Mouse (Mus musculus): ENCODE data around the gene Gm5797. TPM values are rescaled to one million over a fixed set of nuclear protein-coding genes. Genes with fewer than 3 reads are reported as not detected.
"Not testable (repeated sequence)": the region's sequence is repeated elsewhere in the genome, so short reads cannot be mapped to it uniquely, and the experiment has no call there.

Gm5797 gene
- not detected in 2 replicates for polyA plus RNA-seq (2016; fragmentation: Nextera tagmentation; extraction: Ambion mirVana)

GRCm38 (mm10) chr14:7332295-7332694, at the start of gene Gm5797:
Gm5797 (minus strand) TSS chr14:7332395.
- WGBS, result no CpG with 5 or more reads among the region's 1 CpGs

DNA sequence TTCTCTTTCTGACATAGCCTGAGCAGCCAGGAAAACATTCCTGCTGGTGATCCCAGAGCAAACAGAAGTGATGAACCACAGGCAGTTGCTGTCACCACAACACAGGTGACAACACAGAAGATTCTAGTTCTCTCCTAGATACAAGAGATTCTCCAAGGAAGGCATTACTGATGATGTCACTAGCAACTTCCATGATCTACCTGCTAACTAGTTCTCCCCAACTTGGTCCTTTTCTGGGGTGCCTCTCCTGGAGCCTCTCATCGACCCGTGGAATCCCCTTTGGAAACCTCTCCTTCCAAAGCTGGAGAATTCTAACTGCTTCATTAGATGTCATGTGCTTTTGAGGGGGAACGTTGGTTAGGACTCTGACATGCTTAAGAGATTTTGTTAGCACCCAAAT, 32.8 kb upstream of the Gm5797 start, which contains the start of gene Gm8374:
Gene Gm8374, minus strand, starts transcription at position 101 of the 400 bp plus-strand sequence.
- not testable (repeated sequence) for DNase-seq (ENCODE audit: extremely low spot score, low spot score); H3K36me3 ChIP-seq (replicated peaks); H3K4me3 ChIP-seq; H3K9me3 ChIP-seq; H3K4me1 ChIP-seq; H3K27me3 ChIP-seq (ENCODE audit: poor library complexity, severe bottlenecking); H3K27ac ChIP-seq
- 84% methylated on average over 3 of the region's 3 CpGs for WGBS

More at GRCm38 (mm10) chr14:7332295-7332694, at the start of gene Gm5797:
- H3K27ac ChIP-seq; DNase-seq (ENCODE audit: extremely low spot score, low spot score); H3K4me1 ChIP-seq; H3K27me3 ChIP-seq (ENCODE audit: poor library complexity, severe bottlenecking); H3K36me3 ChIP-seq (replicated peaks); H3K9me3 ChIP-seq; H3K4me3 ChIP-seq: not testable (repeated sequence)

GRCm38 (mm10) chr14:7315093-7315492, 17.1 kb downstream of the Gm5797 start:
- not testable (repeated sequence) for H3K27me3 ChIP-seq (ENCODE audit: poor library complexity, severe bottlenecking); H3K9me3 ChIP-seq; H3K36me3 ChIP-seq (replicated peaks); H3K4me1 ChIP-seq
- WGBS, result 1% methylated on average over 18 of the region's 19 CpGs
- peak overlapping the region; percentile 60 for H3K4me3 ChIP-seq
- DNase-seq (ENCODE audit: extremely low spot score, low spot score), result peak; percentile 63
- peak overlapping the region; percentile 86 for H3K27ac ChIP-seq

DNA sequence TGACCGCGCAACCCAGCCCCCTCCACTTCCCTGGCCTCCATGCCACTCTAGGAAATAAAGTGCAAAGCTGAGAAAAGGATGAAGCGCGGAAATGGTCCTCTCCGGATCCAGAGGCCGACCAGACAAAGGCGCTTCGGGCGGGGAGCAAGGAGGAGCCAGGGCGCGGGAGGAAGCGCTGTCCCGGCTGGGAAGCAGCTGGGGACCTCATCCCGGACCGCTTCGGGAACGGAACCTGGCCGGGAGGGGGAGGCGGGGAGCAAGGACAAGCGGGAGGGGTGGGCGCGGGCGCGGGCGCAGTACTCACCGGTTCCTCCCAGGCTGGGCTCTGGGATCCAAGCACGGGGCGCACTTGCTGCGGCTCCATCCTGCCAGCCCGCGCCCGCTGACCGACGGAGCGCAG, 17.5 kb downstream of the Gm5797 start, which contains the start of gene Gm3739:
Gene Gm3739, minus strand, starts transcription at position 389 of the 400 bp plus-strand sequence.
- 0% methylated on average over 9 of the region's 35 CpGs for WGBS
- H3K36me3 ChIP-seq (replicated peaks); H3K9me3 ChIP-seq; H3K4me1 ChIP-seq; DNase-seq (ENCODE audit: extremely low spot score, low spot score); H3K27me3 ChIP-seq (ENCODE audit: poor library complexity, severe bottlenecking): not testable (repeated sequence)
- H3K4me3 ChIP-seq, result peak within 1 kb of the TSS; percentile 60
- H3K27ac ChIP-seq, result peak within 1 kb of the TSS; percentile 86

Other genes with a start within 250 kb of the Gm5797 start
- gene Gm3696, start 231.8 kb downstream of the Gm5797 start, polyA plus RNA-seq (2016; fragmentation: Nextera tagmentation; extraction: Ambion mirVana), result 1.1 and 1.4 TPM in 2 replicates
- not detected in 2 replicates for gene Gm6676, start 207.0 kb downstream of the Gm5797 start, polyA plus RNA-seq (2016; fragmentation: Nextera tagmentation; extraction: Ambion mirVana)
- gene Gm3512, start 157.9 kb downstream of the Gm5797 start, polyA plus RNA-seq (2016; fragmentation: Nextera tagmentation; extraction: Ambion mirVana), result 3.8 and 4.5 TPM in 2 replicates
- not detected in 2 replicates for gene Gm16434, start 137.9 kb downstream of the Gm5797 start, polyA plus RNA-seq (2016; fragmentation: Nextera tagmentation; extraction: Ambion mirVana)
- gene Gm3727, start 67.7 kb downstream of the Gm5797 start, polyA plus RNA-seq (2016; fragmentation: Nextera tagmentation; extraction: Ambion mirVana), result not detected in 2 replicates
- 1.6 and 1.9 TPM in 2 replicates for gene Gm3739, start 17.3 kb downstream of the Gm5797 start, polyA plus RNA-seq (2016; fragmentation: Nextera tagmentation; extraction: Ambion mirVana)
- gene Gm8374, start 32.7 kb upstream of the Gm5797 start, polyA plus RNA-seq (2016; fragmentation: Nextera tagmentation; extraction: Ambion mirVana), result not detected in 2 replicates
- not detected in 2 replicates for gene Gm3755, start 118.5 kb upstream of the Gm5797 start, polyA plus RNA-seq (2016; fragmentation: Nextera tagmentation; extraction: Ambion mirVana)
- 1.2 and 1.4 TPM in 2 replicates for gene Gm3752, start 151.4 kb upstream of the Gm5797 start, polyA plus RNA-seq (2016; fragmentation: Nextera tagmentation; extraction: Ambion mirVana)
- 0.58 and 0.90 TPM in 2 replicates for gene Gm3558, start 236.2 kb upstream of the Gm5797 start, polyA plus RNA-seq (2016; fragmentation: Nextera tagmentation; extraction: Ambion mirVana)